Mouse (Mus musculus) cortical plate, adult 2 months (tissue): ENCODE measurements around the gene D130043K22Rik.

Experiments used
- CTCF ChIP-seq: fragments of 200-500 bp; IDR thresholded peaks from 2 replicates; pipeline ENCODE4 v1.5.1; 2011; ENCODE audit warnings: mild to moderate bottlenecking, control low read depth, low read length; ENCODE audit not compliant: insufficient read depth; ENCODE audit errors: extremely low read depth
- POLR2A ChIP-seq: fragments of 200-500 bp; IDR thresholded peaks from 2 replicates; pipeline ENCODE4 v1.6.1; 2011; ENCODE audit warnings: mild to moderate bottlenecking, low read length, control low read depth; ENCODE audit not compliant: insufficient read depth; ENCODE audit errors: extremely low read depth

- no peak for TF ChIP-seq CTCF
- TF ChIP-seq POLR2A = 0 out of 2 replicates have a peak, but pooled peaks have one; percentile 41
Observed at GRCm38 (mm10) chr13:24799925-24800673, 44.8 kb upstream of the D130043K22Rik start.
